Mouse (Mus musculus) cerebellum, adult 11 months (tissue): Measurements from ENCODE around the gene Kyat3.
"Not testable (repeated sequence)": the region's sequence is repeated elsewhere in the genome, so short reads cannot be mapped to it uniquely, and the experiment has no call there.

ENCODE experiments used
- DNase-seq: peaks from one replicate; pipeline ENCODE4 v3.0.0; 2022

Kyat3 gene

DNA sequence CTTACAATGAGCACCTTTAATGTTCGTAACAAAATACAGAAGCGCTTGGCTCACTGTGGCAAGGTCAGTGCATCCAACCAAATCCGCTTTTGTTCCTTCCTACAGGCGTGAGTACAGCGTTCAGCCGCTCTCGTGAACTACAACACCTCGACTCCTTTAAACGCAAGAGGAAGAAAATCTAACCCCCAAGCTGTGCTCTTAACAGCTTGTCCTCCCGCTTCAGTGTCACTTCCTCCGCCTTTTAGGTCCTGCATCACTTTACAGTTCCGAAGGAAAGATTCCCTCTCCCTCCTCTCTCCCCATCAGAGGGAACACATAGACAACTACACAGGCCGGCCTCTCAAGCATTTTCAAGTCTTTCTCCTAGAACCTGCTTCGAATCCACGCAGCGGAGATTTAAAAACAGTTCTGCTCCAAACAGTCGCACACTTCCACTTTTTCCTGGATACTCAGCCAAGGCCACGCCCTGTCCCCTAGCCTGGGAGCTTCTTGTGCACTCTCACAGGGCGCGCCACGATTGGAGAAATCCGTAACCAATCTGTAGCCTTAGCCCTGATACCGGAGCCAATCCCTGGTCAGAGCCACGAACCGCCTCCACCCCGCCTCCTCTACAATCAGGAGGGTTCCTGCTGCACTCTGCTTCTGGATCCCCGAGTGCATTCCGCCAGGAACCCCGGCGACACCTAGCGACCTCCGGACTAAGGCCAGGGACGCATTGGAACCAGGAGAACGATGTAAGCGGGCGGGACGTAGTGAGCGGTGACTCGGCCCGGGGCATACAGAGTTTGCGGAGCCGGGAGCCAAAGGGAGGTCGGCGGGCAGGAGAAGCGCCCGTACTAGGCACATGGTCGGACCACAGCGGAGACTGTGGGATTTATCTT, at the start of gene Kyat3:
TSS of gene Kyat3 (plus strand) at position 610 of the 881 bp plus-strand sequence.
- DNase-seq = peak; percentile 84

DNA sequence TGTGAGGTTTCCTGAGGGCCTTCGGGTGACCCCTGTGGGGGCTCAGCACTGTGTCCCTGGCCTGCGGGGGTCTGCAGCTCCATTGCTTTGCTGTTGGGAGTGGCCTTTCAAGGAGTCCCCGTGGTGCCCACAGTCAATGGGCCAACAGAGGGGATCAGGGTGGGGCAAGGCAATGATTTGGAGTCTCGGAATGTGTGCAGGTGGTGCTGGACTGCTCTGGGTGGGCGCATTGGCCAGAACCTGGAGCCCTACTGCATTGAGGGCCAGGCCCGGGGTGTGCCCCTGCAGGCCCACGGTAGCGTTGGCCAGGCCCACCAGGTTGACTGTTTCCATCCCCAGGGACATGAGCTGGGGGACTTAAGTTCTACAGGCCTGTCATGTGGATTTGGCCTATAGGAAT, 36.1 kb upstream of the Kyat3 start:
- DNase-seq = no peak

DNA sequence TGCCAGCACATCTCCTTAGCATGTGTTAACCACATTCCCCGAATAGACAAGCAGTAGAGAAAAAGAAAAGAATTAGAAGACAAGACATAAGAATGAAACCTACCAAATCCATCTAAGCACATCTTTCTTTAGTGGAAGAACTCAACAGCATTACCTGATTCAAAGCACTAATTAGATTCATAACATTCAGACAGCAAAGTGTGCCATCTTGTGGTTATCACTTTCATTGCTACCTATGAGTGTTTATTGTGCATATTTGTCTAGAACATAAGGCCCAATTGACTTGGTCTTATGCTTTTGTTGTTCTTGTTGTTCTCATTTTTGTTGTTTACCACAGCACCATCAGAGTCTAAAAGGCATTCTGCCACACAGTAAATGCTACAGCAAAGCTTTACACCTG, 26.2 kb upstream of the Kyat3 start:
- DNase-seq = no peak

DNA sequence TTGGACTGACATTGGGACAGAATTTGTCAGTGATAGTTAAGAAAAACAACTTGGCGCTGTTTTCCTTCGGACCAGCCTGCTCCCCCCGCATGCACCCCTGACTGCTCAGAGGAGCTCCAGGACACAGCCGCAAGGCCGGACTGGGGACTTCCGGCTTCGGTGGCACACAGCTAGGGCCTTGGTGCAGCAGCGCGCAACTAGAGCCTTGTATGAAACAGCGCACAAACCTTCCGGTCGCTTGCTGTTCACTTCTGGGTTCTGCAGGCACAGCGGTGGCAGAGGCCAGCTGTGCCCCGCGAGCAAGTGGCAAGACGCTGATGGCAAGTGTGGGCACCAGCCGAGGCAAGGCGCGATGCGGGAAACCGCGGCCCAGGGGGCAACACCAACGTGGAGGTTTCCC, 12.9 kb upstream of the Kyat3 start:
- DNase-seq = no peak

DNA sequence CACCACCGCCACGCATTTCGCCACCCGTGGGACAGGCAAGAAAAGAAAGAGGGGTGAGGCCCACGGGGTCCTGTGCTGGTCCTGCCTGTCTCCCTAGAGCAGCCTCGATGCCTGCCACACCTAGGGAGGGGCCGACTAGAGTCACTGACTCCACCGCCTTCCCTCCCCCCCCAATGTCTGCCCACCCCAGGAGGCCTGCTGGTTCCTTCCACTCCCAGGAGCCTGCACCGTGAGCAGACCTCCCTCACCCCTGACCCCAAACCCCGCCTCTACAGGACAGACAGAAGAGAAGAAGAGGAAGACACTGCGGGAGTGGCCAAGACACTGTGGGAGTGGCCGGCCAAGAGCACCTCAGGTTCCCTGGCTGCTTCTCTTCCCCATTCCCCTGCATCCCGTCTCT, 12.5 kb upstream of the Kyat3 start:
- DNase-seq = no peak

DNA sequence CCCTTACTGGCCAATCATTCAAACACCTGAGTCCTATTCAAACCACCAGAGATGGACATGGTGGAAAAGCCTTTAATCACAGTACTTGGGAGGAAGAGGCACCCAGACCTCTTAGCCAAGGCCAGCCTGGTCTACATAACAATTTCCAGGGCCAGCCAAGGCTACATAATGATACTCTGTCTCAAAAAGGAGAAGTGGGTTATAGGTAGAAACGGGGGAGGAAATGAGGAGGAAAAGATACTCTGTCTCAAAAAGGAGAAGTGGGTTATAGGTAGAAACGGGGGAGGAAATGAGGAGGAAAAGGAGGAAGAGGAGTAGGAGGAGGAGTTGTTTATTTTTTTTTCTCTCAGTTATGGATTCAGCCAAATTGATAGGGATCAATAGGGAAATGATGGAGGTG, 4.3 kb upstream of the Kyat3 start:
- DNase-seq = no peak

DNA sequence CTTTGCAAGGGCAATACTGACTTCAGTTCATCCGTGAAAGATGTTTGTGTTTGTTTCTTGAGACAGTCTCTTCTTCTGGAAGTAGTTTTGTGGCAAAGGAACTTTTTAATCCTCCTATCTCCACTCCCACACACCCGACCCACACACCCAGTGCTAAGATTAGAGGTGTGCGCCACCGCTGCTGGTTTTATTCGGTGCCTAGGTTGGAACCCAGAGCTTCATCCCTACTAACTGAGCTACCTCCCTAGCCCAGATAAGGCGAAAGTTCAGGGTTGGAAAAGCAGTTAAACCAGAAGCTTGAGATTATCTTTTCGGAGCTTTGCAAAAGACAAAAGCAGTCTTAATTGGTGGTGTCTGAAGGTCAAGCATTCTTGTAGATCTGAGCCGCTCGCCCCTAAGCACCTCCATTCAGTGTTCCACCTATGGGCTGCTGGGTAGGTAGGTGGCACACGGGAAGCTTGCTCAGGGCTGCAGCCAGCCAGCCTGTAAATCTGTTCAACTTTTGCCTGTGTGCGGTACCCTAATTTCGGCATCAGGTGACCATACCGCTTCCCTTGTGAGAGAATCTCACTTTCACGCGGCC, 647 bp downstream of the Kyat3 start:
- no peak for DNase-seq

DNA sequence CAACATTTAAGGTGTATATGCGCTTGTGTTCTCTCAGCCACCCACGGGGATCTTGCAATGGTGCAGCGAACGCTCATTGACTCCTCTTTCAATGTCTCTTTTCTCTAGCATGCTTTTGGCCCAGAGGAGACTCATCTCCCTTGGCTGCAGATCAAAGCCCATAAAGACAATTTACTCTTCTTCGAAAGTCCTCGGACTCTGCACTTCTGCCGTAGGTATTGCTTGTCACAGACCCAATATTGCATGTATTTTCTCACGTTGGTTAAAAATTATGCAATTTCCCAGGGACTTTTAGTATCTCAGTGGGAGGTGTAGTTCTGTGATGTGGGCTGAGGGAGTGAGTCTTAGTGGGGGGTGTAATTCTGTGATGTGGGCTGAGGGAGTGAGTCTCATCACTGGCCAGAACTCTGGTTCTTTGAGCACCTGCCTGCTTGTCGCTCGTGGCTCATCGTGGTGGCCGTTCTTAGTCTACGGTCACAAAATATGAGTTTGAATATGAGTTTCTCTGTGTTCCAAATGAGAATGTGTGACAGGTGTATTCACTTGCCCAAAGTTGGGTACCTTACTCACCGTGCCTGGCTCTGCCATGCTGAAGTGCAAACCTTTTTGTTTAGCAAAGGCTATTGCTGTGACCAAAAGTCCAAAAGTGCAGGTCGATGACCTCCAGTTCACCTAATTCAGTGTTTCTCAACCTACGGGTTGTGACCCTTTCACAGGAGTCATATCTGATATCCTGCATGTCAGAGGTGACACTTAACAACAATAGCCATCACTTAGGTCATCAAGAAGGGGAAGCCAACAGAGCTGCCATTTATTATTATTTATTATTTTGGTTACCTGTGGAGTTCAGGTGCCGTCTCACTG, 6.0 kb downstream of the Kyat3 start:
- no peak for DNase-seq

DNA sequence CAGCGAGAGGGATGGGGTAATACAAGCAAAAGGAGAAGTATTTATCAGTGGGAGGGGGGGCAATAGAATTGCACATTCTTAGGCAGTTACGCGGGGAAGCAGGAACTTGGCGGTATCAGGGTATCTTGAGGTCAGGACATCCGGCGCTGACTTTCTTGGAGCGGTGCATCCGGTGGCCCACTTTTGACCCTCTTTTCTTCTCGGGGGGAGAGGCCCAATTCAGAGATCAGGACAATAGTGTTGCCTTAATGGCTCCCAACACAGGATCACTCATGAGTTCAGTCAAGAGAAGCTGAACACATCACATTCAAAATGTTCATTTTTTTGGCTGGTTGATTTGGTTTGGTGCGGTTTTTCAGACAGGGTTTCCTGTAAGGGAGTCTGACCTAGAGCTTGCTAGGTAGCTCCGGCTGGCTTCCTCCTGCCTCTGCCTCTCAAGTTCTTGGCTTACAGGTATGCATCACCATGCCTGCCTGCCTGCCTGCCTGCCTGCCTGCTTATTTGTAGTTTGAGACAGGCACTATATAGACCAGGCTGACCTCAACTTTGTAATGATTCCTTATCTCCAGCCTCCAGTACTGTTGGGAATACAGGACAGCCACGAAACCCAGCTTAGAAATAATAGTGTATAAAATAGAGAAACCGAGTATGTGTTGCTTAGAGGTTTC, 7.5 kb downstream of the Kyat3 start:
- not testable (repeated sequence) for DNase-seq

DNA sequence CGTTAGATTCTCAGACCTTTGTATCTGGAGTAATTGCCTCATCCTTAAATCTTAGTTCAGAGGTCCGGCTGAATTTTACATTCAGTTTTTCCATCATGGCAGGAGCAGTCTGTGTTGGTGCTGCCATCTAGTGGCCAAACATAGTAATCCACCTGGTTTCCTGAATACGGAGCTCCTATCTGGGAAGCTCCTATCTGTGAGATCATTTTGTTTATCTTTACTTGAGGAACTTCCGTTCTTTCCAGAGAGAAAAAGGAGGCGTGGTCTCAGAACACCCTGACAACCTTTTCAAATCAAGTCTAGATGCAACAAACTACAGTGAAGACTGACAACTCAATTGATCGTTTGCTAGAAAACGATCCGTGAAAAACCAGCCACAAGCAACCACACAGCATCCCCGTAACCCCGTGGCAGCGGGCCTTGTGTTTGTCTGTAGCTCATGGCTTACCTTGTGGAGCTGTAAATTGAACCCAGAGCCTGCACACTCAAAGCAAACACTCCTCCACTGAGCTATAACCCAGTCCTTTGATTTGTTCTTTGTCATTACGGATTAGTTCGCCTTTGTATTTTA, 8.1 kb downstream of the Kyat3 start:
- peak; percentile 55 for DNase-seq

DNA sequence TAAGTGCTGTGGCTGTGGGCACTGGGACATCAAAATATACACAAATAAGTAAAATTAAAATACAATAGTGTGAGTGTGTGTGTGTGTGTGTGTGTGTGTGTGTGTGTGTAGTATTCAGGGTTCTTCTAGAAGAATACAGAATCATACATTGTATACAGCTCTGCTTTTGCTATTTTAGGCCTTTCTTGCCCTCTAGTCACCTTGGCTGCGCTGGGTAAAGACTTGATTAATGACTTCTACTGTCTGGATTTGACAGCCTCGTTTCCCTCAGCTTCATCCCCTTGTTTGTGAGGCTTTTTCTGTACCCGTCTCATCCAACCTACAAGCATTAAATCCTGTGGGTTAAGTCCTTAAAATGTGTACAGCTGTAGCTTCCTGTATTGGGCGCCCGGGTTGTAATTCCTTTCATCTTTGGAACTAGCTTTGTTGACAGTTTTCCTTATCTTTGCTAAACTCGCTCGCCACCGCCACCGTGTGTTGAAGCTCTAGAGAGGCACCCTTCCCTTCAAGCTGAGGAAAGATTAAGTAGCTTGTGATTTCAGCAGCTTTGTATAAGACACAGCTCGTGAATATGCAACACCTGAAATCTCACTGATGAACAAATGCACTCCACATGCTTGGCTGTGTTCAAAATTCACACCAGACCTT, 9.6 kb downstream of the Kyat3 start:
- DNase-seq = no peak

DNA sequence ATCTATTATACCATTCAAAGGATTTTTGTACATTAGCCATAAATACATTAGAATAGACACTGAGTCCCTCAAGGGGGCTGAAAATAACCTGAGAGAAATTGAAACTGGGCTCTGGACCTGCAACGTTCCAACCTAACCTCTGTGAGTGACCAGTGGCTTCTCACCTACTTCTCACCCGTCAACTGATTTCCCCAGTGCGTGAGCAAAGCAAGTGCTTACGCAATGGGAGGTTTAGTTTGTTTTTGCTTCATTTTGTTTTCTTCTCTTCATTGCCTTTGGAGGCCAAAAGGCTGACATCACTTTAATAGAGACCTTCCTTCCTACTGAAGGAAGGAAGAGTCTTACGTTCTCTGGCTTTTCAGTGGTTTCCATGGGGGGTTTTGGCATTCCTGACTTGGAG, 10.5 kb downstream of the Kyat3 start:
- DNase-seq = no peak

DNA sequence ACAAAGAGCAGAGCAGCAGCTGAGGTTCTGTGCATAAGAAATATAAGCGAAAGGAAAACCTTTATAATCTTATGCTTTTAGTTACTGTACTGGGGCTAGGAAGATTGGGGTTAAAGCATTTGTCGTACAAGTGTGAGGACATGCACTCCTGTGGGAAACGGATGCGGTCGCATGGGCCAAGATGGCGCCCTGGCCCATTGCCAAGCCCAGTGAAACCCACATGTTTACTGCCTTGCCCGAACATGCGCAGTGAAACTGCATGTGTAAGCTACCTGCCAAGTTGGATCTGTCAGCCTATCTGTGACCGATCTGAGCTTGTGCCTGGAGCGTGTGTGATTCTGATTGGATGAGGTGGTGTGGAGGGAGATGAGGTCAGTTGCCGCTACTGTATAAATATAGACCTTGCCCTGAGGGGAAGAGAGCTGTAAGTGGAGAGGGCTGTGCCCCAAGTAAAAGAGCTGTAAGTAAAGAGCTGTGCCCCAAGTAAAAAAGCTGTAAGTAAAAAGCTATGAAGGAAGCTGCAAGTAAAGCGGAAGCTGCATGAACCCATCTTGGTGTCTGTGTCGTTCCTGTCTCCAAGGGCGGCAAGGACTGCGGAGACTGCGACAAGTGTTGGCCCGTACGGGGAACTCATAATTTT, 11.7 kb downstream of the Kyat3 start:
- not testable (repeated sequence) for DNase-seq

DNA sequence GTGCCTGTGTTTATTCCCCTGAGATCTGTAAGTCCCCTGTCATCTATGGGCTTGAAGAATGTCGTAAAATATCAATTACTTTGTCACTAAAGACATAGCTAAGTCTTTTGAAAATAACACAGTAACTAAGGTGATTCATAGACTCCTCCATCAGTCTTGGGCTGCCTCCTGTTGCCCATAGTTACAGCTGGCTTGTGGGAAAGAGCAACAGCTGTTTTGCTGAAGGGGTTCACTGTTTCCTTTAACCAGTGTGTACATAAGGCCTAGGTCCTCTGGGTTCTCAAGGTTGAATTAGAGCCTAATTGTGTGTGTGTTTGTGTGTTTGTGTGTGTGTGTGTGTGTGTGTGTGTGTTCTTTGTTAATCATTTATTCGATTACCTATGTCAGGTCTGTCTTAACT, 24.6 kb downstream of the Kyat3 start:
- no peak for DNase-seq

DNA sequence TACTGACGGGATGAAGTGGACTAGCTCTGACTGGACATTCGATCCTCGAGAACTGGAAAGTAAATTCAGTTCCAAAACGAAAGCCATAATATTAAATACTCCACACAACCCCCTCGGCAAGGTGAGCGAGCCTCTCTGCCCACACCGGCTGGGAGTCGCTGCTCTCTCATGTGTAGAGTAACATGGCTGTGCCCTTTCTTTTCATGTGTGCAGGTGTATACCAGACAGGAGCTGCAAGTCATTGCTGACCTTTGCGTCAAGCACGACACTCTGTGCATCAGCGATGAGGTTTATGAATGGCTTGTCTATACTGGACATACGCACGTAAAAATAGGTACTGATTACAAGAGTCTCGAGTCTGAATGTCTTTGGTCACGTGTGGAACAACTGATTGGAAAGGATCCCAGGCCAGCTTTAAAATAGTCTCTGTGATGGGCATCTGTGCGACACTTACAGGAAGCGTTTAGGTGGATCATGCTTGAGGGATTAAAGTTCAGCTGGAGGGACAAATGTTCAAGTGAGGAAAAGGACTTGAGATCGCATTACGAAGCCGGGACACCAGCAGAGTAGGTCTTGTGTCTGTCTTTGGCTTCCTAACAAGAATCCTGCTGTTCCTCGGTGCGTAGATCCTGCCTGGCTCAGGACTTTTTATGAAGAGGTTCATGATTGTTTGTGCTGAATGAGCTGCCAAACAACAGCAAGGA, 25.3 kb downstream of the Kyat3 start:
- DNase-seq = no peak

DNA sequence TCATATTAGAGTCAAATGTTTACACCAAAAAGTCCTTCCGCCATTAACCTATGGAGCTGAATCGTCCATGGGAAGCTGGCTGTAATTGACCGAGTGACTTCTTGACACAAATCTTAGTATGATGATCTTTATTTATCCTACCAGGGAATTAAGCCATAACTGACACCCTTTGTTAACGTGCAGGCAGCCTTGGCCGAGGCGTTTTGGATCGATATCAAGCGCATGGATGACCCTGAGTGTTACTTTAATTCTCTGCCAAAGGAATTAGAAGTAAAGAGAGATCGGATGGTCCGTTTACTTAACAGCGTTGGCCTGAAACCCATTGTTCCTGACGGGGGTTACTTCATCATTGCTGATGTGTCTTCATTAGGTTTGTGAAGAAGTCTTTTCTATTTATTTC, 33.4 kb downstream of the Kyat3 start:
- no peak for DNase-seq

DNA sequence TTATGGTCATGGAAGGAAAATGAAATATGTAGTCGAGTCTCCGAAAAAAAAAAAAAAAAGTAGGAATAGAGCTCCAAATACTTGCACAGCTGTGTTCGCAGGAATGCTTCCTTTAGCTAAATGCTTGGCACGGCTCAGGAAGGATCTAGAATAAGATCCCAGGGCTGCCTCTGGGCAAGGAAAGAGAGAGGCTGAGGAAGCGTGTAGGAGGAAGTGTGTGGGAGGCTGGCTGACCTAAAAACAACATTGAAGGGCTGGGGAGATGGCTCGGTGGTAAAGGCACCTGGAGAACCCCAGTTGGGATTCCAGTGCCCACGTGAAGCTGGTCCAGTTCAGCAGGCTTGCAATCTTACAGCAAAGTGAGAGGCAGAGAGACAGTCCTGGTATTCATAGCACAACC, 40.0 kb downstream of the Kyat3 start:
- DNase-seq = no peak

DNA sequence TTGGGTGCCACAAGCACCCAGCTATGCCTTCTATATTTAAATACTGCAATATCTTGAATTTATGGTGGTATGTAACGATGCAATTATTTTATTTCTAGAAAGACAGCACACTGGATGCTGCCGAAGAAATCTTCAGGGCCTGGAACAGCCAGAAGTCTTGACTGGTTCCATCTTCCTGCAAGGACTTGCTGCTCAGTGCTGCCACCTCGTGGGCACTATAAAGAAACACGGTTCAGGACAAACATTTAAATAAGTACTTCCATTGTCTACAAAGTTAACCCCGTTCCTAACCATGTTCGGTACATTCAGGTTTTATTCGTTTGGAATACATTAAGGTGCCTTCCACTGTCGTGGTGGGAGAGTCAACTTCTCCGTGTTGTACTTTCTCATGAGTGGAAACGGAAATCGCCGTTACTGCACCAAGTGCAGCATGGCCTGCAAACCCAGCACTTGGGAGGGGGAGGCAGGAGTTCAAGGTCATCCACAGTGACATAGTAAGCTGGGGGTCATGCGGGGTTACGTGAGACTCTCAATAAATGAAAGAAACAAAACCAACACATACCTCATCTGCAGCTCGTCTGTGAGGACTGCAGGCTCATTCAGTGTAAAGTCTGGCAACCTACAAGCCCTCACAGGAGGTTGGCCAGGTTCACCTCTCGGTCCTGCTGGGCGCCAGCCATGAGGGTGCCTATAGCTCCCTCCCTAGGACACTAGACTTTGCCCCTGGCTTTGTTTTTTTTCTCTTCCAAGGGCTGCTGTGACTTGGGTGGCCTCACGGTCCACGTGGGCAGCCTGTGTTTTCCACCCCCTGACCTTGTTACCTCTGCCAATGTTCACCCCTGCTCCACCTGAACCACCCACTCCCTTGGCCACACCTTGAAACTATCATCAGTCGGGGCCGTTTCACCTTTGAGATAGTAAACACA, 43.4 kb downstream of the Kyat3 start:
- DNase-seq = peak; percentile 8

DNA sequence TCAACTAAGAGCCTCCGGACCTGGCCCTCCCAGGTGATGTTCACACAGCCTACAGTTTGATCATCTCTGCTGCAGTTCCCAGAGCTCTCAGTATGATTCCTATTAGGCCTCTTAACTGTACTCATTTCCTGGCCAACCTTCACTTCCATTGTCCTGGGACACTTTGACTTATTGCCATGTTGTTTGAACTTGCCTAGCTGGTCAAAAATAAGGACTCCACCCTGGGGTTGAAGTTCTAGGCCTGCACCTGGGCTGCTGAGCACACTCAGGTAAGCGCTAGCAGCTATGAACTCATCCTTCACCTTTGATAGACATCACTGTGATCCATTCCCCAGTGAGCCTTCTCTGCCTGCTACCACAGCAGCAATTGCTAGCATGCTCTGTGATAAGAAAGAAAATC, 44.2 kb downstream of the Kyat3 start:
- no peak for DNase-seq

DNA sequence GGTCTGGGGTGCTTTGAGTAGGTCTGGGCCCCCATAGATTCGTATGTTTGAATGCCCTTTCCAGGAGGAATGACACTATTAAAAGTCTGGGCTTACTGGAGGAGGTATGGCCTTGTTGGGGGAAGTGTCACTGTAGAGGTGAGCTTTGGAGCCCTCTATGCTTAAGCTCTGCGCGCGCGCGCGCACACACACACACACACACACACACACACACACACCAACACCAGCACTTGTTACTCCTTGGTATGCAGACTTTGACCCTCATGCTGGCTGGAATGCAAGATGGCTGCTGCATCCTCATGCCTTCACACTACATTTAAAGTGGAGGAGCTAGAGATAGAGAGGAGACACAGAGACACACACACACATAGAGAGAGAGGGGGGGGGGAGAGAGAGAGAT, 46.8 kb downstream of the Kyat3 start:
- no peak for DNase-seq
